Mouse (Mus musculus) liver, adult (tissue): ENCODE results near the gene Flii.

Experiments
- GATA4 ChIP-seq: IDR thresholded peaks from 2 replicates; pipeline ENCODE4 v1.6.1; 2014; ENCODE audit warnings: mild to moderate bottlenecking, low read length; ENCODE audit not compliant: insufficient replicate concordance

The Flii gene

GRCm38 (mm10) chr11:60706076-60706475, 21.0 kb downstream of the Flii start:
- TF ChIP-seq GATA4: no peak

GRCm38 (mm10) chr11:60705255-60705654, 21.8 kb downstream of the Flii start:
- TF ChIP-seq GATA4: no peak

GRCm38 (mm10) chr11:60704023-60704880, 22.8 kb downstream of the Flii start:
- TF ChIP-seq GATA4: no peak

GRCm38 (mm10) chr11:60703131-60703530, 23.9 kb downstream of the Flii start:
- no peak for TF ChIP-seq GATA4

GRCm38 (mm10) chr11:60701611-60702010, 25.5 kb downstream of the Flii start:
- TF ChIP-seq GATA4: no peak

- no peak for TF ChIP-seq GATA4
Measured at GRCm38 (mm10) chr11:60700320-60701185, 26.5 kb downstream of the Flii start.

GRCm38 (mm10) chr11:60699524-60700075, 27.5 kb downstream of the Flii start, which contains the start of gene Llgl1:
TSS of gene Llgl1 (plus strand) at chr11:60699723.
- no peak for TF ChIP-seq GATA4

GRCm38 (mm10) chr11:60698806-60699523, 28.1 kb downstream of the Flii start:
- TF ChIP-seq GATA4: no peak

GRCm38 (mm10) chr11:60697561-60697960, 29.5 kb downstream of the Flii start:
- no peak for TF ChIP-seq GATA4

GRCm38 (mm10) chr11:60696165-60696564, 30.9 kb downstream of the Flii start:
- TF ChIP-seq GATA4: no peak
